Mouse (Mus musculus): ENCODE data around the gene Pde4a.

GRCm38 (mm10) chr9:21184733-21185132 is 19.2 kb downstream of the Pde4a start:
- no peak for TF ChIP-seq CTCF (IDR thresholded peaks at IDR 0.05; ENCODE audit: control insufficient read depth, insufficient read depth, insufficient read length)
- TF ChIP-seq MYOD1 (IDR thresholded peaks at IDR 0.05; ENCODE audit: control insufficient read depth, insufficient read length, low read depth): no peak
- no peak for TF ChIP-seq MYOG (IDR thresholded peaks at IDR 0.05; ENCODE audit: control insufficient read depth, extremely low read depth, insufficient read length)
- no peak for TF ChIP-seq USF1 (IDR thresholded peaks at IDR 0.05; ENCODE audit: low read depth)
- TF ChIP-seq MAX (IDR thresholded peaks at IDR 0.05): no peak
- TF ChIP-seq CEBPB (IDR thresholded peaks at IDR 0.05; ENCODE audit: low read depth): no peak
- TF ChIP-seq FOSL1 (IDR thresholded peaks at IDR 0.05; ENCODE audit: insufficient read depth, low read length, poor library complexity, severe bottlenecking): no peak

All from C2C12 (cell line).